Mouse (Mus musculus): ENCODE data around the gene Twist1.

Gene Twist1

GRCm38 (mm10) chr12:33957400-33958240 lies at the start of gene Twist1:
Gene Twist1, plus strand, starts transcription at chr12:33957671.
- DNase-seq (ENCODE audit: low read depth, low spot score): peak; percentile 96

DNA sequence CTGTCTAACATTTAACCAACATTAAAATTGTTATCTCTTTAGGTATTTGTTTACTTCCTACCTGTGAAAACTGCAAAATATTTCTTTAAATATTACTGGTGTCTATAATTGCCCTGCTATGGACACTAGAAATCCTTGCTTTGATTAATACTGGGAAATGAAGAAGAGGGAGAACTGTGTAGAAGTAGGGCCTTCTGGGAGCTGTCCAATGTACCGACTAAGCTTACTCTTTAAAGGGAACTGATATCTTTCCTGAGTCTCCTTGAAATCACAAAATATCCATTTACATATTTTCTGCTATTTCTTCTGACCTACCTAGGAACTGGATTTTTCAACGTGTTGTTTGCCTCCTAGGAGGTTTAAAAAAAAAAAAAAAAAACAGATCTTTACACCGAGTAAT lies 30.7 kb upstream of the Twist1 start:
- DNase-seq (ENCODE audit: low read depth, low spot score): no peak

DNA sequence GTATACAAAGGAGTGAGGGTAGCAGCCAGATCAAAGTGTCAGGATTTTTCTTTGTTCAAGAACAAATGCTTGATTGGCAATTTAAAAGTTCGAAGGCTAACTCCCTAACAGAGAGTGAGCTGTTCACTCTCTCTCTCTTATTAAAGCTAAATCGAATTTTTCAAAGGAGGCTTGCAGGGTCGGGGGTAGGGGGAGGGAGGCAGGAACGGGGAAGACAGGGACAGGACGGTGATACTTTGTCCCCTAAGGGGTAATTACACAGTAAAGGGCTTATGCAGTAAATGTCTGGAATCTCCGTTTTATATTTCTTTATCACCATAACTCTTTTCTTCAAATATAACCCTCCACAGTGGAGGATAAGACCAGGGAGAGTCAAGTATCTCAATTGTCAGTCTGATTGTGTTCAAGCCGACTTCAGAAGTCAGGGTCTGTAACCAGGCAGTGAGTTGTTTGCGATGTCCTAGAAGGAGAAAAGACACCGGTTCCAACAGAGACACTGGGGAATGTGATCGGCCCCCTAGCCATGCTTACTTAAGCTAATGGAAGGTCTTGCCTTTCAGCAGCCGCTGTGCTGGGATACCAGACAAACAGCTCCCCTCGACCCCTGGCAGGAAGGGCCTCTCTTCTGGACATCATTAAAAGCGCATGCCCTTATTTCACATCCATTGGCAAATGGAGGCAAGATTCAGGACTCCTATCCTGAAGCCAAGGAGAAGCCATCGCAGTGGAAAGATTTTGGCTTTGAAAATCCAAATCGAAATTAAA lies 30.0 kb upstream of the Twist1 start:
- no peak for DNase-seq (ENCODE audit: low read depth, low spot score)

DNA sequence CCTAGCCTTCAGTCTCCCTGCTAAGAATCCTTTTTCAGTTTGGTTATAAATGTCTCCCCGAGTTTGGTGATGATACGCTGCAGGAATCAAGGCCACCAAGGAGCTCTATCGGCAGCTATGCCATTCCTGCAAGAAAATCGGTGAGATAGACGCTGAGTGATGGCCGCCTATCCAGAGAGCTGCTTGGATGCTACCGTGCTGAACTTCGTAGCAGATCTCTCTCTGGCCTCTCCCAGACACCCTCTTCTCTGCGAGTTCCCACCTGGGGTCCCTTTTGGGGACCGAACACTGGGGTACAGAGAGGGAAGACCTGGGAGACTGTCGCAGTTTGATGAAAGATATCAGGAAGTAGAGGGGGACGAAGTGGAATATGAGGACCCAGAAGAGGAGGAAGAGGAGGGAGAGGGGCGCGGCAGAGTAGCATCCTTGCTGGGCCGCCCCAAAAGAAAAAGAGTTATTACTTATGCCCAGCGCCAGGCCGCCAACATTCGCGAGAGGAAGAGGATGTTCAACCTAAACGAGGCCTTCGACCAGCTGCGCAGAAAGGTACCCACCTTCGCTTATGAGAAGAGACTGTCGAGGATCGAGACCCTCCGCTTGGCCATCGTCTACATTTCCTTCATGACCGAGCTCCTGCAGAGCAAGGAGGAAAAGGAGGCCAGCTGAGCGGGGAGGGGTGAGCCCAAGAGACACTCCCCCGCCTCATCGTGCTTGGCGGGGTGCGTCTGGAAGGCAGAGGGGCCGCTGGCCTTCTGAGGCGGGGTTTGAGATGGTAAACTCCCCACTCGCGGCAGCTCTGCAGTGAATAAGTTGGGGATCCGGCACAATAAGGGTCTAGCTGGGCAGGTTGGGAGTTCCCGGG lies 28.9 kb upstream of the Twist1 start, which contains the start of gene Ferd3l:
TSS of gene Ferd3l (plus strand) at position 95 of the 862 bp plus-strand sequence.
- no peak for DNase-seq (ENCODE audit: low read depth, low spot score)

GRCm38 (mm10) chr12:33952843-33953242 lies 4.6 kb upstream of the Twist1 start:
- no peak for DNase-seq (ENCODE audit: low read depth, low spot score)

DNA sequence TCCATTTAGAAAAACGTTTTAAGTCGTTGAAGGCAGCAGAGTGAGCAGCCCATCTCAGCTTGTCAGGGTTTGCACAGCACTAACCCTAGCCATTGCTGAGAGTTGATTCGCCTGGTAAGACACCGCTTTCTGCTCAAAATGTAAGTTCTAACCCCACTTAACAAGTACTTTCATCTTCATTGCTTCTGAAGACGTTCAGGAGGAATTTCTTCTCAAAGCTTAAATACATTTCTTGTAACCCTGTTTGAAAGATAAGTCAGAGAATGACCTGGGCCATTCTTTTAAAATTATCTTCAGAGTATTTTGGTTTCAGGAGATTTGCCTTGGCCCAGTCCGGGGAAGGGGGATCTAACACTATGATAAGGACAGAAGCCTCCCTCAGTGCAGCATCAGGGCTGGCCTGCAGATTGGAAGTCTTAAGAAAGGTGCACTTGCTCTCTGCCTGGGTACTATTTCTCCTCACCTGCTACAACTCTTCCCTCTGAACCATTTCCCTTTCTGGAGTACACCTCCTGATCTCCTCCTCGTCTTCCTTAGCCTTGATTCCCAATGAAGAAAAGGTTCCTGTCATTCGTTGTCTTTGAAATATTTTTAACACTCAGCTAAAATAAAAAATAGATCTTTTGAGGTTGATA lies 2.4 kb upstream of the Twist1 start:
- no peak for DNase-seq (ENCODE audit: low read depth, low spot score)

GRCm38 (mm10) chr12:33955606-33956295 lies 1.7 kb upstream of the Twist1 start:
- peak; percentile 75 for DNase-seq (ENCODE audit: low read depth, low spot score)

DNA sequence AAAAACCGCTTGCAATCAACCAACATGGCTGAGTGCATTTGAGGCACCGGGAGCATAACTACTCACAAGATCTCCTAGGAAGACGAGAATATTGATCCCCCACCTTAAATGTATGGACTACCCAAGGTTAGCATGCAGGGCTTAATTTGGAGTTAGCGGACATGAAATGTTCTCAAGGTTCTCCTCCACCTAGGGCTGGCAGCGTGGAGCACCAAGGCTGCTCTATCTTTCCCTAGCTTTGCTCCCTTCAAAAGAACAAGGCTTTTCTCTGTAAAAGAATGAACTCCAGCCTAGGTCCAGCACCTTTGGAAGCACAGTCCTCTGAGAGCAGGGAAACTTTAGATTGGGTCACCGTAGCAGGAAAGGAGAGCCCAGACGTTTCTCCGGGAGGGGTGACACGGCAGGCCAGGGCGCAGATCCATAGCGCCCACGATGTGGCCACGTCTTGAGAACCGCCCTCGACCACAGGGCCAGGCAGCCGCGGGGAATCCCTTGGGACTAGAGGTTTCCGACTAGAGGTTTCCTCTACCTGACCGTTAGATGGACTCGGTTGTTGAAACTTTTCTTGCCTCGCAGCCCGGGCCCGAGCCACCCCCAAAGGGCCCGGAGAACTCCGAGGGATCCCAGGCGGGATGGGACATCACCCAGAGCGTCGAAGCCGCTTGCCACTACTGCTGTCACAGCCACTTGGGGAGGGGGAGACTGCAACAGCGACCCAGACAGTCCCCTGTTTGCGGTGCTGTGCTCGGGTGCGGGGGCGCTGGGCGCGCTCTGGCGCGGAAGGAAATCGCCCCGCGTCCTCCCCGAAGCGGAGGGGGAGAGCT lies 683 bp upstream of the Twist1 start:
- no peak for DNase-seq (ENCODE audit: low read depth, low spot score)

- no peak for DNase-seq (ENCODE audit: low read depth, low spot score)
These were observed 1.0 kb downstream of the Twist1 start for GRCm38 (mm10) chr12:33958241-33959194.

DNA sequence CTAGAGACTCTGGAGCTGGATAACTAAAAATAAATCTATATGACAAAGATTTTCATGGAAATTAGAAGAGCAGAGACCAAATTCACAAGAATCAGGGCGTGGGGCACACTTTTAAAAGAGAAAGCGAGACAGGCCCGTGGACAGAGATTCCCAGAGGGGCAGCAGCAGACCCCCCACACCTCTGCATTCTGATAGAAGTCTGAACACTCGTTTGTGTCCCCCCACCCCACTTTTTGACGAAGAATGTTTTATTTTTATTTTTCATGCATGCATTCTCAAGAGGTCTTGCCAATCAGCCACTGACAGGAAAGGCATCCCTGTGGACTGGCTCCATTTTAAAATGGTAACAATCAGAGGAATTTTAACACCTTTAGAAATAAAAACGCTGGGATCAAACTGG lies 1.7 kb downstream of the Twist1 start:
- DNase-seq (ENCODE audit: low read depth, low spot score): no peak

- DNase-seq (ENCODE audit: low read depth, low spot score): no peak
These were observed 2.4 kb downstream of the Twist1 start for GRCm38 (mm10) chr12:33959846-33960245.

DNA sequence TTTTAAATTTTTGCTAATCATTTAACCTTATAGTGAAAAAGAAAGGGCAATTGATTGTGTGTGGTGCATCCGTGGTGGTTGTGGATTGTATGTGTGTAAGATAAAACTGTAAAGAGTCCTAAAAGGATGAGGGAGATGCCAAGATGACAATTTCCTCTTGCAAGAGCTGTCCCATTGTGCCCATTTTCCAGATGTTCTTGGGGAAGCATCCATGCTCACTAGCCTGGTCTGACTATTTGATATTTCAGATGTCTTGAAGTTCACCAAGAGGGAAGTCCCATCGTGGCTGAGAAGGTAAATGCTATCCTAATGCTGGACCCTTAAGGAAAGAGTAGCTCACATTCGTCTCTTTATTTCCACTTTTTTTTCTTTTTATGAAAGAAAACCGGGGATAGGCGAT lies 3.5 kb downstream of the Twist1 start:
- no peak for DNase-seq (ENCODE audit: low read depth, low spot score)

- no peak for DNase-seq (ENCODE audit: low read depth, low spot score)
These were observed 4.8 kb downstream of the Twist1 start for GRCm38 (mm10) chr12:33962118-33962772.

DNA sequence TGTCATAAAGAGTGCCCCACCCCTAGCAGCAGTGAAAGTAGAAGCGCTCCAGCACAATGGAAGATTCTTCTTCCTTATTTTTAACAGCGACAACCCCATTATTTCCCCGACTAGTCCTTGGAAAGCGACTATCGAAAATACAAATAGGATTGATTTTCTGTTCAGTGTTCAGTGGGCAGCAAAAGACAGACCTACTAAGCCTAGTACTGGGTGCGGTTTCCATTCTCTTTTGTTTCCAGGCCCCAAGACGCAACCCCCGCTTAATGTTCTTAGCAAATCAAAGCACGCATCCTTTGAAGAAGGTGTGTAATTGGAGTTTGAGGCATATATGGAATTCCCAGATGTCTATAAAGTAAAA lies 5.3 kb downstream of the Twist1 start:
- no peak for DNase-seq (ENCODE audit: low read depth, low spot score)

- DNase-seq (ENCODE audit: low read depth, low spot score): no peak
These were observed 6.3 kb downstream of the Twist1 start for GRCm38 (mm10) chr12:33963671-33964369.

GRCm38 (mm10) chr12:33964427-33964826 lies 7.0 kb downstream of the Twist1 start:
- DNase-seq (ENCODE audit: low read depth, low spot score): no peak

- DNase-seq (ENCODE audit: low read depth, low spot score): no peak
These were observed 8.3 kb downstream of the Twist1 start for GRCm38 (mm10) chr12:33965661-33966360.

Measured in forelimb bud, embryonic 11.5 days (tissue).